Mouse (Mus musculus) megakaryocyte progenitor cell, adult 5-6 weeks (primary cell): ENCODE measurements at regions not wholly inside any gene's neighbourhood (a gene's known extent, or its start where the extent isn't known, plus 50 kb on each side); places are given as distances from the start of the nearest gene placed in this dataset.
"Not testable (repeated sequence)": the region's sequence is repeated elsewhere in the genome, so short reads cannot be mapped to it uniquely, and the experiment has no call there.

ENCODE experiments used
- ATAC-seq: replicated peaks from 2 replicates; pipeline ENCODE4 v1.8.0; 2016; ENCODE audit warnings: mild to moderate bottlenecking, moderate TSS enrichment, inconsistent platforms; ENCODE audit not compliant: poor library complexity

- ATAC-seq = no peak
Observed at GRCm38 (mm10) chr13:3341416-3341815, 196.4 kb upstream of the Gdi2 start.

GRCm38 (mm10) chr13:3343611-3344010 lies 194.3 kb upstream of the Gdi2 start:
- no peak for ATAC-seq

DNA sequence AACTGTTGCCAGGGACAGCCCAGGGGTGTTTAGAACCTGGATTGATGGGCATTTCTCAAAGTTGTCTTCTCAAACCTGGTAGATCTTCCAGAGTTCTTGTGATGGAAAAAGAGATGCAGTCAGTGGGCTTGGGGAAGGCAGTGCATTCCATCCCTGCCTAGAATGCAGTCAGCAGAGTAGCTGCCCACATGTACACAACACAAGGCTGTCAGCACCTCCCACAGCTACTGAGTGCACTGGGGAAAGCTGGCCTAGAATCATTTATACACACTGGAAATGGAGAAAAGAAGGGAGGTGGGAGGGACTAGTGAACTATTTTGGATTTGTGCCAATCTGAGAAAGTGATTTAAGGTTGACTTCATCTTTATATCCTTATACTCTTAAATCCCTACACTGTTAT lies 183.0 kb upstream of the Gdi2 start:
- ATAC-seq = not testable (repeated sequence)

DNA sequence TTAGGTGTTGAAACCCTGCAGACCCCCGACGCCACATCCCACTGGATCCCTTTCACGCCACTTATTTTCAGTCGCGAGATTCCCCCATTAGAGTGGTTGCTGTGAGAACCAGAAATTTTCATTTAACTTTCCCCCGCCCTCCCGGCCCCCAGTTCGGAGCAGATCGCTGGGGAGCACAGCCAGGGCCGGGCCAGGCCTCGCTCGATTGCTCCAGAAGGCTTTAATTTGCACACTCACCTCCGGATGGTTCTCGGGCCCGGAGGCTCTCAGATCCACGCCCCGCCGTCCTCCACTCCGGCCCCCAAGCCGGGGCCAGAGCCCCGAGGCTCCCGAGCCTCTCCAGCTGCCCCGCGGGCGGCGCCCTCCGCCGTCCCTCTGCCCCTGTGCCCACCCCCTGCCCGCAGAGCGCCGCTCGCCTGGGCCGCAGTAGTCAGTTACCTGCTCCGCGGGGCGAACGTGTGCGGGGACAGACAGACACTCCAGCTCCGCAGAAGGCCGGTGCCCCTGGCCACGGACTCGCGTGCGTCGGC lies 179.7 kb upstream of the Gdi2 start:
- no peak for ATAC-seq

DNA sequence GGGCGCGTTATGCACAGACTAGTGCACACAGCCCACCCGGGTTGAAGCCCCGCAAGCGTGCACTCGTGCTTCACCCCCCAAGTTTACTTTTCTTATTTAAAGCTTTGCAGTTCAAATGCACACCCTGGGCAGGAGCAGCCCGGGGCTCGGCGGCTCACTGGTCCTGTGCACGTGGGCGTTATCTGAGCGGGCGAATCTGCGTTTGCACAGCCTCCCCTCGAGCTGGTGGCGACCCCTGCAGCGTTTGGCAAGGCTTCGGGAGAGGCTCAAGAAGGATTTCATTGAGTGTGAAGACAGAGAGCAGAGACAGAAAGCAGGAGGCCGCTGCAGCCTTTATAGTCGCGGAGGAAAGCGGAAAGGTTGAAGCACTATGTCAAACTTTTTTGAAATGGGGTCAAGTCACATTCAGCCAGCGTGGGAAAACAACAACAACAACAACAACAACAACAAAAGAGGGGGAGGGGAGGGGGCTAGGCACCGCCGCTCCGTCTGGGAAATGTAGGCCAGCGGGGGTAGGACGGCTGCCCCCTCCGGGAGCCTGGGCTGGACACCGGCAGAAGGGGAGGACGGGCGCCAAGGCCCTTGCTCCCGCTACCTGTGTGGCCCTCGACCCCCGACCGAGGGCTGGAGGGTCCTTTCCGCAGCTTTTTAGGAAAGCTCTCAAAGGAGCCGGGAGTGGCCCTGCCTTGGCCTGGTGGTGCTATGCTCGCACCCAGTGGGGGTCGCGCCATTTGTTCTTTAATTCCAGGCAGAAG lies 178.7 kb upstream of the Gdi2 start:
- ATAC-seq = 0 out of 2 replicates have a peak, but pooled peaks have one; percentile 5

DNA sequence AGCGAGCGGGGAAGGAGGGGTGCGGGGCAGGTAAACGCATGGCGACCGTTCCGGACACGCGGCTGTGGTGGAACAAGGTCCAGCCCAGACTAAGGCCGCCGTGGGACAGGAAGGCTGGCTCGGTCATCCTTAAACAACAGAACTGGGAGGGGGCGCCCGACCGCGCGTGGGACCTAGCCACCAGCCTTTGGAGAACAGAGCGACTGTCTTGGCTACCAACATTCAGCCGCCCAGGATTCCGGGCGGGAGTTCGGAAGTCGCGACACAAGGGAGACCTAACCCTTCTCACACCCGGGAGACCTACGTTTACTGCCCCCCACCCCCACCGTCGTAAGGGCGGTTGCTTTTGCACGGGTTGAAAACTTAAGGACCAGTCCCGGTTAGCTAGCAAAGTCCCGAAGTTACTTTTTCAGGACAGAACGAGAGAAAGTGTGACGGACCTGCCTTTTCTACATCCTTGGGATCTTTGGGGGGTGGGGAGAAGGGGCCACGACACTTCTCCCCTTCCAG lies 178.1 kb upstream of the Gdi2 start:
- peak; percentile 11; the same call in 1 of the 2 replicates for ATAC-seq

- ATAC-seq = peak; percentile 70
Observed at GRCm38 (mm10) chr13:3360503-3361490, 177.1 kb upstream of the Gdi2 start.

DNA sequence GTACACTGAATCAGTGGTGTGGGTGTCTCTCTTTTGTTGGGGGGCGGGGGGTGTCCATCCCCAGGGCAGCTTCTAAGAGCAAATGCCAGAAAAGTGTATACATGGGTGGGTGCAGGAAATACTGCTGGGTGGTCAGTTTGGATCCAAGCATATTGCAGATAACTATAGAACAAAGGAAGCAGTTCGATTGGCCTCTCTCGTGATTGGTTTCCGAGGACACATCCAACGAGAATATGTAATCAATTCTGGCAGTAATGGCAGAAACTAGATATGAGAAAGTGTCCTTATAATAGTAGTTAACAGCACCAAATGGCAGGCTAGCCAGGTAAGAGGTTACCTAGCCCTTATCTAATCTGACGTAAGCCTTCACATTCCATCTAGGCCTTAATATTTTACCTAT lies 165.2 kb upstream of the Gdi2 start:
- no peak for ATAC-seq

GRCm38 (mm10) chr13:3373522-3374220 lies 164.2 kb upstream of the Gdi2 start:
- ATAC-seq = not testable (repeated sequence)

GRCm38 (mm10) chr13:3374796-3375195 lies 163.1 kb upstream of the Gdi2 start:
- no peak for ATAC-seq

DNA sequence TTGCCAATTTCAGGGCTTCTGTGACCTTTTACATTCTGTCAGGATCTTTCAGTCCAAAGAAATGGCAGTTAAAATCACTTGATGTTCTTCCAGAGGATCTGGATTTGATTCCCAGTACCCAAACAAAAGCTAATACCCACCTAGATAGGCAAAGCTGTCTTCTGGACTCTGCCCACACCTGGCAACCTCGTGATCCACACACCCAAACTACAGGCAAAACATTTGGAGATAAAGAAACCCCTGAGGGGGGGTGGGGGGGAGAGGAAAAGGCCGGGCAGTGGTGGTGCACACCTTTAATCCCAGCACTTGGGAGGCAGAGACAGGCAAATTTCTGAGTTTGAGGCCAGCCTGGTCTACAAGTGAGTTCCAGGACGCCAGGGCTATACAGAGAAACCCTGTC lies 160.1 kb upstream of the Gdi2 start:
- not testable (repeated sequence) for ATAC-seq

DNA sequence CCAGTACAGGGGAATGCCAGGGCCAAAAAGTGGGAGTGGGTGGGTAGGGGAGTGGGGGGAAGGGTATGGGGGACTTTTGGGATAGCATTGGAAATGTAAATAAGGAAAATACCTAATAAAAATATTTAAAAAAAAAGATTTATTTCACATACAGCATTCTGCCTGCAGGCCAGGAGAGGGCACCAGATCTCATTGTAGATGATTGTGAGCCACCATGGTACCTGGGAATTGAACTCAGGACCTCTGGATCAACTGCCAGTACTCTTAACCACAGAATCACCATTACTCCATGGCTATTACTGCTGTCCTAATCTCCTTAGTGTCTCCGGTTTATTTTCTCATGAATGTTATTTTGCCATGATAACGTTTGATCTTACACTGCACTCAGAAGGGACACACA lies 132.1 kb upstream of the Gdi2 start:
- not testable (repeated sequence) for ATAC-seq

DNA sequence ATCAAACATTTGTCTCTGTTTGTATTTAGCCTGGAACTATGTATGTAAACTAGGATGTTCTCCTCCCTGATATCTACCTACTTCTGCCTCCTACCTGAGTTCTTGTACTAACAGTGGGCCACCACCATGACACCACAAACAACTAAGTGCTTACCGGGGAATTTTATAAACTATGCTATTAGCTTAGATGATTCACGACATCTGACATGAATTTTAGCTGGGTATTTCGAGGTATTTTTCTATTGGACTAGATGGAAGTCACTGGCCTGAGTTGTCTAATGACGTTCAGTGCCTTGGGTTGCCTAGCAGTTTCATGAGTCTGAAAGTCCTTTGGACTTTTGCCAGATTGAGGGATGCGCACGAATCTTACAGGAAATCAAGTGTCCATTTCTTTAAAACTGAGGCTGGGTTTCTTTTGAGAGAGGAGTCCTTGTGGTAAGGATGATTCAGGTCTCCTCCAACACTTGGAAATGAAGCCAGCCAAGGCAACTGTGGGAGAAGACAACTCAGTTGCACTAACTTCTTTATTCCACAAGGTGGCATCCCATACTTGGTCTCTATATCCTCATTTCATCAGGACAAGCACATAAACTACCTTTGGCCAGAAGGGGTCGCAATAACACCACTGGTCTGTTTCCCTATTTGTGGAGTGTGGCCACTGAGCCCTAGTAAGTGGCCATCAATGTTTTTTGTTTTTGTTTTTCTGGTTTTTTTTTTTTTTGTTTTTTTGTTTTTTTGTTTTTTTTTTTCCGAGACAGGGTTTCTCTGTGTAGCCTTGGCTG lies 131.4 kb upstream of the Gdi2 start:
- ATAC-seq = peak; percentile 100

GRCm38 (mm10) chr13:3410281-3410680 lies 127.6 kb upstream of the Gdi2 start:
- not testable (repeated sequence) for ATAC-seq

GRCm38 (mm10) chr13:3417026-3417425 lies 120.8 kb upstream of the Gdi2 start:
- ATAC-seq = no peak

DNA sequence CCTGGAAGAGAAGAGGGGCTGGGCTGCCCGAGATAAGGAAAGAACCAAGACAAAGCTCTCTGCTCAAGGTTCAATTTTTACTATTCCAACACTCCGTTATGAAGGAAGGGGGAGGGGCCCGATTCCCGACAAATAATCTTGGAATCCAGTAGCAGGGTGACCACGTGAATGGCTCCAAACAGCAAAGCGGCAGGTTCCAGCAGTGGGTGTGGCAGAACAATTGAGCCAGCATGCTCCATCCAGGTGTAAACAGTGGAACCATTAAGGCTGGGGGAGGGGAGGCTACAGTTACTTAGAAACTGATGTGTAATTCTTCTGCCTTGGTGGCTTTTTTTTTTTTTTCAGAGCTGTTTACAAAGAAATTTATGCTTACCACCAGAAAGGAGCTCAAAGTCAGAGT lies 82.5 kb upstream of the Gdi2 start:
- not testable (repeated sequence) for ATAC-seq

- ATAC-seq = no peak
Observed at GRCm38 (mm10) chr13:3476884-3477283, 61.0 kb upstream of the Gdi2 start.

- peak; percentile 99 for ATAC-seq
Observed at GRCm38 (mm10) chr13:3477997-3478728, 59.7 kb upstream of the Gdi2 start.
